Mouse (Mus musculus): ENCODE data around the gene Efna2. TPM values are rescaled to one million over a fixed set of nuclear protein-coding genes. Genes with fewer than 3 reads are reported as not detected.
A peak's percentile ranks its signal among the peaks of the same experiment; 100 is the strongest.

The Efna2 gene
- polyA plus RNA-seq, 1 experiment from 2014 or later = 41.9 TPM

- no peak for DNase-seq
- no peaks in the 10 kb centered on the region for H3K9me3 ChIP-seq (ENCODE audit: control insufficient read depth, low read length)
- WGBS = 74% methylated on average over 13 of the region's 13 CpGs
- H3K4me3 ChIP-seq (replicated peaks; ENCODE audit: low read depth, low read length) = peak overlapping the region; percentile 33
- ATAC-seq (ENCODE audit: low FRiP score, low TSS enrichment) = no peak
- 0 out of 2 replicates have a peak overlapping the region, but pooled peaks have one; percentile 41 for H3K27ac ChIP-seq (replicated peaks; ENCODE audit: low read depth, low read length)
- H3K27me3 ChIP-seq (ENCODE audit: control insufficient read depth, insufficient read depth, low read length) = no peaks in the 10 kb centered on the region
- H3K9ac ChIP-seq (replicated peaks; ENCODE audit: low read length) = peak overlapping the region; percentile 63; the same call in 1 of the 2 replicates
- peaks cover 88% of the 10 kb centered on the region for H3K36me3 ChIP-seq (ENCODE audit: control insufficient read depth, insufficient read depth, low read length)
- peak overlapping the region; percentile 94 for H3K4me2 ChIP-seq (ENCODE audit: low read length)
- peaks cover 30% of the 10 kb centered on the region for H3K4me1 ChIP-seq (ENCODE audit: control insufficient read depth, insufficient read depth, low read length)
Observed at GRCm38 (mm10) chr10:80236145-80236825, 57.0 kb downstream of the Efna2 start.

- no peak overlapping the region for H3K9ac ChIP-seq (replicated peaks; ENCODE audit: low read length)
- H3K27me3 ChIP-seq (ENCODE audit: control insufficient read depth, insufficient read depth, low read length) = no peaks in the 10 kb centered on the region
- H3K36me3 ChIP-seq (ENCODE audit: control insufficient read depth, insufficient read depth, low read length) = peaks cover 91% of the 10 kb centered on the region
- DNase-seq = no peak
- WGBS = 71% methylated on average over 4 of the region's 4 CpGs
- peaks cover 33% of the 10 kb centered on the region for H3K4me1 ChIP-seq (ENCODE audit: control insufficient read depth, insufficient read depth, low read length)
- ATAC-seq (ENCODE audit: low FRiP score, low TSS enrichment) = no peak
- H3K9me3 ChIP-seq (ENCODE audit: control insufficient read depth, low read length) = no peaks in the 10 kb centered on the region
- H3K4me2 ChIP-seq (ENCODE audit: low read length) = peak overlapping the region; percentile 37
- H3K4me3 ChIP-seq (replicated peaks; ENCODE audit: low read depth, low read length) = no peak overlapping the region
- no peak overlapping the region for H3K27ac ChIP-seq (replicated peaks; ENCODE audit: low read depth, low read length)
Observed at GRCm38 (mm10) chr10:80237020-80237419, 57.7 kb downstream of the Efna2 start.

- WGBS = 72% methylated on average over 3 of the region's 3 CpGs
- H3K9me3 ChIP-seq (ENCODE audit: control insufficient read depth, low read length) = no peaks in the 10 kb centered on the region
- no peak for ATAC-seq (ENCODE audit: low FRiP score, low TSS enrichment)
- no peak overlapping the region for H3K27ac ChIP-seq (replicated peaks; ENCODE audit: low read depth, low read length)
- H3K4me3 ChIP-seq (replicated peaks; ENCODE audit: low read depth, low read length) = no peak overlapping the region
- DNase-seq = no peak
- peak overlapping the region; percentile 37 for H3K4me2 ChIP-seq (ENCODE audit: low read length)
- peaks cover 22% of the 10 kb centered on the region for H3K4me1 ChIP-seq (ENCODE audit: control insufficient read depth, insufficient read depth, low read length)
- no peak overlapping the region for H3K9ac ChIP-seq (replicated peaks; ENCODE audit: low read length)
- peaks cover 98% of the 10 kb centered on the region for H3K36me3 ChIP-seq (ENCODE audit: control insufficient read depth, insufficient read depth, low read length)
- H3K27me3 ChIP-seq (ENCODE audit: control insufficient read depth, insufficient read depth, low read length) = no peaks in the 10 kb centered on the region
Observed at GRCm38 (mm10) chr10:80238306-80238705, 59.0 kb downstream of the Efna2 start.

Other genes with a start within 250 kb of the Efna2 start
- 89.6 and 117 TPM in 2 replicates for gene Wdr18, start 219.3 kb upstream of the Efna2 start, polyA plus RNA-seq (2014; fragmentation: Nextera tagmentation; extraction: Ambion mirVana)
- 0.39 and 0.53 TPM in 2 replicates for gene Grin3b, start 208.8 kb upstream of the Efna2 start, polyA plus RNA-seq (2014; fragmentation: Nextera tagmentation; extraction: Ambion mirVana)
- gene Tmem259, start 195.2 kb upstream of the Efna2 start, polyA plus RNA-seq (2014; fragmentation: Nextera tagmentation; extraction: Ambion mirVana) = 20.7 and 28.4 TPM in 2 replicates
- 10.9 and 35.0 TPM in 2 replicates for gene Cnn2, start 190.9 kb upstream of the Efna2 start, polyA plus RNA-seq (2014; fragmentation: Nextera tagmentation; extraction: Ambion mirVana)
- 3.7 and 4.1 TPM in 2 replicates for gene Abca7, start 183.0 kb upstream of the Efna2 start, polyA plus RNA-seq (2014; fragmentation: Nextera tagmentation; extraction: Ambion mirVana)
- gene Arhgap45, start 162.8 kb upstream of the Efna2 start, polyA plus RNA-seq (2014; fragmentation: Nextera tagmentation; extraction: Ambion mirVana) = 0.39 and 1.4 TPM in 2 replicates
- 157 and 167 TPM in 2 replicates for gene Polr2e, start 139.7 kb upstream of the Efna2 start, polyA plus RNA-seq (2014; fragmentation: Nextera tagmentation; extraction: Ambion mirVana)
- 508 and 543 TPM in 2 replicates for gene Gpx4, start 132.3 kb upstream of the Efna2 start, polyA plus RNA-seq (2014; fragmentation: Nextera tagmentation; extraction: Ambion mirVana)
- 13.2 and 13.3 TPM in 2 replicates for gene Sbno2, start 73.9 kb upstream of the Efna2 start, polyA plus RNA-seq (2014; fragmentation: Nextera tagmentation; extraction: Ambion mirVana)
- 26.5 and 38.7 TPM in 2 replicates for gene Stk11, start 63.7 kb upstream of the Efna2 start, polyA plus RNA-seq (2014; fragmentation: Nextera tagmentation; extraction: Ambion mirVana)
- 407 and 480 TPM in 2 replicates for gene Atp5d, start 40.9 kb upstream of the Efna2 start, polyA plus RNA-seq (2014; fragmentation: Nextera tagmentation; extraction: Ambion mirVana)
- 78.9 and 101 TPM in 2 replicates for gene Cbarp, start 38.6 kb upstream of the Efna2 start, polyA plus RNA-seq (2014; fragmentation: Nextera tagmentation; extraction: Ambion mirVana)
- 62.6 and 65.6 TPM in 2 replicates for gene Midn, start 31.2 kb upstream of the Efna2 start, polyA plus RNA-seq (2014; fragmentation: Nextera tagmentation; extraction: Ambion mirVana)
- 295 and 421 TPM in 2 replicates for gene Cirbp, start 13.5 kb upstream of the Efna2 start, polyA plus RNA-seq (2014; fragmentation: Nextera tagmentation; extraction: Ambion mirVana)
- 5.7 and 9.9 TPM in 2 replicates for gene 1600002K03Rik, start 6.5 kb upstream of the Efna2 start, polyA plus RNA-seq (2014; fragmentation: Nextera tagmentation; extraction: Ambion mirVana)
- gene Mum1, start 47.0 kb downstream of the Efna2 start, polyA plus RNA-seq (2014; fragmentation: Nextera tagmentation; extraction: Ambion mirVana) = 51.5 and 65.4 TPM in 2 replicates
- gene Ndufs7, start 69.6 kb downstream of the Efna2 start, polyA plus RNA-seq (2014; fragmentation: Nextera tagmentation; extraction: Ambion mirVana) = 274 and 323 TPM in 2 replicates
- gene Gamt, start 81.5 kb downstream of the Efna2 start, polyA plus RNA-seq (2014; fragmentation: Nextera tagmentation; extraction: Ambion mirVana) = 15.1 and 16.7 TPM in 2 replicates
- gene Dazap1, start 82.0 kb downstream of the Efna2 start, polyA plus RNA-seq (2014; fragmentation: Nextera tagmentation; extraction: Ambion mirVana) = 42.5 and 49.3 TPM in 2 replicates
- gene Rps15, start 113.0 kb downstream of the Efna2 start, polyA plus RNA-seq (2014; fragmentation: Nextera tagmentation; extraction: Ambion mirVana) = 622 and 707 TPM in 2 replicates
- gene Apc2, start 116.5 kb downstream of the Efna2 start, polyA plus RNA-seq (2014; fragmentation: Nextera tagmentation; extraction: Ambion mirVana) = 241 and 259 TPM in 2 replicates
- gene 2310011J03Rik, start 141.1 kb downstream of the Efna2 start, polyA plus RNA-seq (2014; fragmentation: Nextera tagmentation; extraction: Ambion mirVana) = 20.4 and 21.6 TPM in 2 replicates
- gene Pcsk4, start 150.0 kb downstream of the Efna2 start, polyA plus RNA-seq (2014; fragmentation: Nextera tagmentation; extraction: Ambion mirVana) = 2.5 and 3.5 TPM in 2 replicates
- 5.3 and 7.3 TPM in 2 replicates for gene Reep6, start 150.5 kb downstream of the Efna2 start, polyA plus RNA-seq (2014; fragmentation: Nextera tagmentation; extraction: Ambion mirVana)
- 0.26 TPM in 1 of 2 replicates, not detected in the other for gene Adamtsl5, start 168.9 kb downstream of the Efna2 start, polyA plus RNA-seq (2014; fragmentation: Nextera tagmentation; extraction: Ambion mirVana)
- gene Plk5, start 177.0 kb downstream of the Efna2 start, polyA plus RNA-seq (2014; fragmentation: Nextera tagmentation; extraction: Ambion mirVana) = 2.9 and 3.2 TPM in 2 replicates
- gene Mex3d, start 208.2 kb downstream of the Efna2 start, polyA plus RNA-seq (2014; fragmentation: Nextera tagmentation; extraction: Ambion mirVana) = 17.3 and 28.2 TPM in 2 replicates
- 166 and 208 TPM in 2 replicates for gene Mbd3, start 220.1 kb downstream of the Efna2 start, polyA plus RNA-seq (2014; fragmentation: Nextera tagmentation; extraction: Ambion mirVana)
- 532 and 742 TPM in 2 replicates for gene Uqcr11, start 227.3 kb downstream of the Efna2 start, polyA plus RNA-seq (2014; fragmentation: Nextera tagmentation; extraction: Ambion mirVana)

Data from midbrain, embryonic 14.5 days (tissue).